Mouse (Mus musculus) retina, postnatal 7 days (tissue): ENCODE results near the gene Ear6.
A peak's percentile ranks its signal among the peaks of the same experiment; 100 is the strongest.
"Not testable (repeated sequence)": the region's sequence is repeated elsewhere in the genome, so short reads cannot be mapped to it uniquely, and the experiment has no call there.

Experiments
- DNase-seq: peaks from one replicate; pipeline ENCODE4 v3.0.0-alpha.2; 2012; ENCODE audit warnings: low read depth, low spot score

Gene Ear6

DNA sequence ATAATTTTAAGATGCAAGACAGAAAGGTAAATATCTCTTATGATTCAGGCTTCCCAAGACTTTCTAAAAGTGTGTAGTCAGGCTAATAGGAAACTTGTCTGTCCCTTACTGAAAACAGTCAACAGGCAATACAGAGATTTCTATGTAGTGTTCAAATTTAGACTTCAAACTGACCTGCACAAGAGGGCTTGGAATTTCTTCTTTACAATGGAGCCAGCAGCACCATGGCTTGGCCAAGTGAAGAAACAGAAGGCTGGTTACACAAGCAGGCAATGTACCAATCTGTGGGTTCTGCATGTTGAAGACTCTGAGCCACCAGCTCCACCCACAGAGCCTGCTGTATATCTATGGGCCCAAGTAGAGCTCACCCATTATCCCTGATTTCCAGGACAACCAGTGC, at the start of gene Ear6:
TSS of gene Ear6 (plus strand) at position 301 of the 400 bp plus-strand sequence.
- DNase-seq: no peak

DNA sequence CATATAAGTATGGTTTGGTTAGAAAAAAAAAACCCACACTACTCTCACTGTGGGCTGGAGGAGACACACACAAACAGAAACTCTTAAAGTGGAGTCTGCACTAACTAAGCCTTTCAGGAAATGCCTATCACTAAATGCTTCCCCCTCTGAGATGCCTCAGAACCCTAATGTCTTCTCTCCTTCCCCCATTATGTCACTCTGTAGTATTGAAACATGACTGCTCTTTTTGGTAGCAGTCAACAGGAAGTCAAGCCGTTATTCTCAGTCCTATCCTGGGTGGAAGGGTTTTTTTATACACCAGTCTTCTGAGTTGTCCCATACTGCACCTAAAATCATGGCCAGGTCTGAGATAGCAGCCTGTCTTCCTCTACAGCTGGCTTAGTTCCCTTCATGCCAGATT, 26.9 kb upstream of the Ear6 start:
- no peak for DNase-seq

DNA sequence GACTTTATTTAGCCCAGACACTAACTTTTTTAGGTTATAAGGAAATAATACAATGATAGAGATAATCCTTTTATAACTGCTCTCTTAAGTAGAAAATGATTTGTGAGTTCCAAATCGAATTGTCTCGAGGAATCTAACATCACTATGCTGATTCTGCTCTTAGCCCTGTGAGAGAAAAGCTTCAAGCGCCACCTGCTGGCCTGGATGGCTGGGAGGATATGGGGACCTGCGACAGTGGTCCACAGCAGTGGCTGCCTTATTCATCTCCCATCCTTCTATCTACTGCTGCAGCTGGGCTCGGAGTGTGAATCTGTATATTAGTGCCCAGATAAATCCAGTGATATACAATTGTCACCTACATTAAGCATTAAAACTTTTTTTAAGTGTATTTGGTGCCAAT, 25.7 kb upstream of the Ear6 start:
- DNase-seq: not testable (repeated sequence)

DNA sequence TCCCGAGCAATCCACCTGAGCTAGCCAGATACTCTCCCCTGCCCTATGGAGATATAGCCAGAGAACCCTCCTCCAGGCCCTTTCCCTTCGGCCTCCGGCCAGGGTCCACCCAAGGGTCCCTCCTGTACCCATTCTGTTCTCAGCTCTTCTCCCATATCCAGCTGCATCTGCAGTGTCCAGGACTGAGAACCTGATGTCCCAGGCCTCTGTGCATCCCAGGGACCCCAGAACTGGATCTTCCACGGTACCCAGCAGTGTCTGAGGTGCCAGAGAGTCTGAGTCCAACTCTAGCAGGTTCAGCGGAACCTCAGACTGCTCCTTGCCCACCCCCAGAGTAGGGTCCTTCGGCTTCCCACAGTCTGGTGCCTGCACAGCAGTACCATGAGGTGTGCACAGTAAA, 24.3 kb upstream of the Ear6 start:
- no peak for DNase-seq

DNA sequence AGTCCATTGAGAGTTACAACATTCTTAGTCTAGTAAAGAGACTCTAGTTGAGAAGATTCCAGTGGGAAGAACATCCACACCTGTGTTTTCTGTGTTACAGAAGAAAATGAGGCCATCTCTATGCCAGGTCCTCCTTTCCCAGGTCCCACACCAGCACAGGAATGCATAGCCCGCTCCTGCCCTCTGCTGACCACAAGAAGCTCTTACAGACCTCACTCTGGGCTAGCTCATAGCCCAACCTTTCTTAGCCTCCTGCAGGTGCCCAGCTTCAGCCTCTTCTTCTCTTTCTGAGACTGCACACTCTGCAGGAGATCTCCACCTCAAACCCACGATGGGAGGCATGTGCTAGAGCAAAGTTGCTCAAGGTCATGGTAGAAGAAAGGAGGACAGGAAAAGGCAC, 15.0 kb upstream of the Ear6 start:
- not testable (repeated sequence) for DNase-seq

DNA sequence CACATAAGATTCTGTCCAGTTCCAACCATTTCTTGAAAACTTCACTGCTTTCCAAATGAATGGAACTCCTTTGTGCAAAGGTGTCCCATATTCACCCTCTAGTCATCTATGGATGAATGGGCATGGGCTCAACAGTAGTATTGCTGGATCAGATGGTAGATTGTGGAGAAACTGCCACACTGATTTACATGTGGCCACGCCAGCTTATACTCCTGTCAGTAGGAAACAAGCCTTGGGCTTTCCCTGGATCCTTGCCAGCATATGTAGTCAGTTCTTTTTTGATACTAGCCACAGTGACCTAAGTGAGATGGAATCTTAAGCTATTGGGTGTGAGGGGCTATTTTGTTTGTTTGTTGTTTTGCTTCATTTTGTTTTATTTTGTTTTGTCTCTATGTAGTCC, 11.2 kb upstream of the Ear6 start:
- no peak for DNase-seq

DNA sequence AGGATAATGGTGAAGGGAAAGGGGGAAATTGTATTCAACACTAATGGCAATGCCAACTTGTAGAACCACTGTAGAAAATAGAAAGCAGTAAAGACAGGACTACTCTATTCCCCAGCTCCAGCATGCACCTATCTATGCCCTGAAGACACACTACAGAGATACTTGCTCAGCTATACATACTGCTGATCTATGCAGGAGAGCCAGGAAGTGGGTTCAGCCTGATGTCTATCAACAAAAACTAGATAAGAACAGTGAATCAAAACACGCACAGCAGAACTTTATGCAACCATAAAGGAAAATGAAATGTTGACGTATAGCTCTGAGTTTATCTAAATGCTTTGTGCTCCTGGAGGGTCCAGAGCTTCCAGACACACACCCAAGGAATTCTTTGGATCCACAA, 10.7 kb upstream of the Ear6 start:
- no peak for DNase-seq

DNA sequence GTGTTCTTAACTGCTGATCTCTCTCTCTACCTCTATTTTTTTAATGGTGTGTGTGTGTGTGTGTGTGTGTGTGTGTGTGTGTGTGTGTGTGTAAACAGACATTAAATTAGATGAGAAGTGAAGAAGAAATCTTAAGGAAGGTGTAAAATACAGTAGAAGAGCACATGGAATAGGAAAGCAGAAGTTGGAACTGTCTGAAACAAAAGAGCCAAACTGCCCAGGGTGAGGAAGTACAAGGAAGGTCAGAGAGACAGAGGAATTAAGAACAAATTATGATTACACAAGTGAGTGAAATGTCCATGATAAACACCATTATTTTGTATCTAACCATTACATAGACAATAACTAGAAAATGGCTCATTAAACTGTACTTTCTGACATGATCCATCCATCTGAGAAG, 9.6 kb upstream of the Ear6 start:
- DNase-seq: no peak

DNA sequence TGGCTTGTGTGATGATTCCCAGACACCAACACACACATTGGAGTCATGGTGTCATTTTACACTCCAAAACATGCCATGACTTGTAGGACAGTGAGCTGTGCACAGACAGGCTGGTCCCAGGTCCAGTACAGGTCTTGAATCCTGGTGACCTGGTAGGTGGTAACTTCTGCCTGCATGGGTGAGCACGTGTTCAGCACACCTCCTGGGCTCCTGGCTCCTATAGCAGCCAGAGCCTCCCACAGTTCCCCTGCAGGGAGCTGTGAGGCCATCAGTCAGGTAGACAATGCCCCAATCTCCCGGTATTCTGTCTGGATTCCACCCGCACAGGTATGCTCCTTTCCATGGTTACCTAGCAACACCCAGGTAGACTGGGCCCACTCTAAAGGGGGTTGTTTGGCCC, 6.9 kb upstream of the Ear6 start:
- no peak for DNase-seq

DNA sequence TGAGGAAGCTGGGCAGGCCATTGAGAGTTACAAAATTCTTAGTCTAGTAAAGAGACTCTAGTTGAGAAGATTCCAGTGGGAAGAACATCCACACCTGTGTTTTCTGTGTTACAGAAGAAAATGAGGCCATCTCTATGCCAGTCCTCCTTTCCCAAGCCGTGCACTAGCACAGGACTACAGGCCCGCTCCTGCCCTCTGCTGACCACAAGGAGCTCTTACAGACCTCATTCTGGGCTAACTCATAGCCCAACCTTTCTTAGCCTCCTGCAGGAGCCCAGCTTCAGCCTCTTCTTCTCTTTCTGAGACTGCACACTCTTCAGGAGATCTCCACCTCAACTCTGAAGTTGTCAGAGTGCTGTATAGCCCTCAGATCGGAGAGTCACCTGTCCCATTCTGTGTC, 2.5 kb upstream of the Ear6 start:
- not testable (repeated sequence) for DNase-seq

DNA sequence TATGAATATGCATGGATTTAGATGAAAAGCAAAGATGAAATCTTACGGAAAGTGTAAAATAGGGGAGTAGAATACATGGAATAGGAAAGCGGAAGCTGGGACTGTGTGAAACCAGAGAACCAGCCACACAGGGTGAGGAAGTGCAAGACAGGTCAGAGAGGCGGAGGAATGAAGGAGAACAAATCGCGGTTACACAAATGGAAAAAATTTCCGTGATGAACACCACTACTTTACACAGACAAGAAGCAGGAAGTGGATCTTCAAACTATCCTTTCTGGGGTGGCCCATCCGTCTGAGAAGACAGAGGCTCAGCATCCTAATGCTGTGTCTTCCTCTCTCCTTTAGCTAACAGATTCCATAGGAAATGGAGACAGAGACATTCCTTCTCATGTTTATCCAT, 1.8 kb downstream of the Ear6 start:
- not testable (repeated sequence) for DNase-seq

DNA sequence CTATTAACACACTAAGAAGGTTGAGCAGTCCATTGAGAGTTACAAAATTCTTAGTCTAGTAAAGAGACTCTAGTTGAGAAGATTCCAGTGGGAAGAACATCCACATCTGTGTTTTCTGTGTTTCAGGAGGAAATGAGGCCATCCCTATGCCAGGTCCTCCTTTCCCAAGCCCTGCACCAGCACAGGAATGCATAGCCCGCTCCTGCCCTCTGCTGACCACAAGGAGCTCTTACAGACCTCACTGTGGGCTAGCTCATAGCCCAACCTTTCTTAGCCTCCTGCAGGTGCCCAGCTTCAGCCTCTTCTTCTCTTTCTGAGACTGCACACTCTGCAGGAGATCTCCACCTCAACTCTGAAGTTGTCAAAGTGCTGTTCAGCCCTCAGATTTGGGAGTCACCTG, 10.1 kb downstream of the Ear6 start:
- DNase-seq: not testable (repeated sequence)

DNA sequence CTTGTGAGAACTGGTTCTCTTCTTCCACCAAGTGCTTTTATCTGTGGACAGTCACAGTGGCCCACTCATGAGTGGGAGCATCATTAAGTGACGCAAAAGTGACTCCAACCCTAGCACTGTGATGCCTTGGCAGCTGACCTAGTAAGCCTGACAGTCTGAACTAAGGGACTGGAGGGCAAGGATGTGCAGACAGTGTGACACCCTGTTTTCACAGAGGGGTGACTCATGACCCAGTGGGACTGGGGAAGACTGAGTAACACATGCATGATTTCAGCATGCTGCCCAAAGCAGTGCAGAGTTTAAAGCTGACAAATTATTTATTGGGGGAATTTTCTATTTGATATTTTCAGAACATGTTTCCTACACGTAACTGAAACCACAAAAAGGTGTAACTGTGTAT, 17.3 kb downstream of the Ear6 start:
- no peak for DNase-seq

DNA sequence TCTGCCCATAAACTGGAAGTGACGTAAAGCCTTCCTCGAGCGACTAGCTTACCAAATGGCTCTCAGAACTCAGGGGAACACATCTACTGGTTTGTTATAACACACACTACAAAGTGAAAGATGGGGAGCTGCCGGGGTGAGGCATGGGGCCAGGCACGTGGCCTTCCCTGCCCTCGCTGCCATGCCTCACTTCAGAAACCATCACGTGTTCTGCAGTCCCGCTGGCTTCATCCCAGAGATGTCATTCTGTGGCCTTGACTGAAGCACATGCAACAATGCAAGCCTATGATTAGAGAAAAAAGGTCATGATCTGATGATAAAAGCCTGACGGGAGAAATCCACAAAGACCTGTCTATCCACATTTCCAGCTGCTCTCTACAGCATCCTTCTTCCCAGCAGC, 18.2 kb downstream of the Ear6 start:
- DNase-seq: no peak

DNA sequence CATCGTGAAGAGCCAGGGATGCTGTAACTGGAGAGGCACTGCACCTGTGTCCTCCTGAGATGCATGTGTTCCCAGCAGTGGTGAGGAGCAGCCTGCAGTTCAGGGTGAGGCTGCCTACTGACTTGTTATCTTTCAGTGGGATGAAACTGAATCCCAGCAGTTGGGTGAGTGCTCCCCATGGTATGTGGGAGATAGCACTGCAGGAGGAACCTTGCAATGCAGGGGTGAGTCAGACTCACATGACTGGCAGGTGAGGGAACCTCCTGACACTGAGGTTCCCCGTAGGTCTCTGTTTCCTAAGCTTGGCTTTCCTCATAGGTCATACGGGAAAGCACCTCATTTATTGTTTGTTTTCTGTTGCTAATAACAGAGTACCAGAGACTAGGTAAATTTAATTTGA, 24.0 kb downstream of the Ear6 start:
- no peak for DNase-seq

DNA sequence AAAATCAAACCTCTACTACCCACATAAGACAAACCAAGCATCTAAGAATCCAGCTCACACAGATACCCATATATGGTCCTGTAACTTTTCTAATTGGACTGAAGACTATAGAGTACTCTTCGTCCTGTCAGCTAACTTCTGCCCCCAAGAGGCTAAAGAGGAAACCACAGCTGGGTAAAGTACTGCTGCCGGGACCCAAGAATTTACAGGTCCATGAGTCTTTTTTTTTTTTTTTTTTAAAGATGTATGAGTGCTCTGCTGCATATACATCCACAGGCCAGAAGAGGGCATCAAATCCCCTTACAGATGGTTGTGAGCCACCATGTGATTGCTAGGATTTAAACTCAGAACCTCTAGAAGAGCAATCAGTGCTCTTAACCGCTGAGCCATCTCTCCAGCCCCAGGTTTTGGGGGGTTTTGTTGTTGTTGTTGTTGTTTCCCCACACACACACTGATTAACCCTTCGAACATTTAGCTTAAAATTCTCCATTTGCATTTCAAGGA, 30.1 kb downstream of the Ear6 start:
- peak; percentile 41 for DNase-seq

DNA sequence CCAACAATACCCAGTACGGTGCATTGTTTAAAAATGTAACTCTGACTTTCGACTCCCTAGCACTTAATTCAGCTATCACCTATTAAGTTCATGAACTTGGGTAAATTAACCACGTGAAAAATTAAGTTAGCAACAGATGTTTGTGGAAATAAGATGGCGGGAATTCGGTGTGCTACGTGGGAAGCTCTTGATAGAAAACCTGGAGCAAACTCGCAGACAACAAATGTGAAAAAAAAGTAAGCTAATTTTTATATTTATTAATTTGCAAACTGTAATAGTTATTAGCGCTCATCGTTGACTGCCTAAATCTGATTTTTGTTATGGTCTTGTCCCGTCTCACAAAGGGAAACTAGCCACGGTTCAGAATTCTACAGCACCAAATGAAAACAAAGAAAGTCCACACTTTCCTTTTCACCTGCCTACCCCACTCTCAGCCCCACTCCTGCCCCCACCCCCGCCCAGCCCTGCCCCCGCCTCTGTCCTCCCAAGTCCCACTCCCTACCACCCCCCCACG, 30.6 kb downstream of the Ear6 start:
- DNase-seq: no peak

DNA sequence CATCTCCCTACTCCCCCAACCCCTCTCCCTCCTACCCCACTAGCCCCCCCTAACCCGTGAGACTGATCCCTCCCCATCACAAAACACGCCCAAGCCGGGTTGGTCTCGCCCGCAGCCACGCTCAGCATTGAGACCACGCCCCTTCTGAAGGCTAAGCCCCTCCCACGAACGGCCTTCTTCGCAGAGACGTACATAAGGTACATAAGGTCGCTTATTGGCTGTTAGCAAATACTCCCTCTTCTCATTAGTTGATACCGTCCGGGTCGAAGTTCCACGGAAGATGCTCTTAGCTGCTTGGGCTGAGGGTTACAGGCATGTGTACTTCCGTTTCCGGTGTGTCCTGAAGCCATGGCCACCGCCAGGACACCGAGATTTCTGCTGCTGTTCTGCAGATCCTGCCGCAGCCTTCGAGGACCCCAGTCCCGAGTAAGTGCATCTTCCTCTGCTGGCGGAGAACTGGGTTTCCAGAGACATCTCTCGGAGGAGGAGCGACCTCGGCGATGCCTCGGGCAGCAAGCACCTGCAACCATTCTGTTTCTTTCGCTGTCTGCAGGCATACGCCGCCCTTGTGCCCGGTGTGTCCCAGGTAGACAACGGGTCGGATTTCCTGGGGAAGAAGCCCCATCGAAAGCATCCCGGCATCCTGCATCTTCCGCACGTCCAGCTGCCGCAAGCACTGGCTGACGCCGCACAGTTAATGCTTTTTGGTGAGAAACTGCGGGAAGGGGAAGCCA, 31.3 kb downstream of the Ear6 start, which contains the start of gene Mettl17:
TSS of gene Mettl17 (plus strand) at position 245 of the 734 bp plus-strand sequence.
- DNase-seq: peak; percentile 92

DNA sequence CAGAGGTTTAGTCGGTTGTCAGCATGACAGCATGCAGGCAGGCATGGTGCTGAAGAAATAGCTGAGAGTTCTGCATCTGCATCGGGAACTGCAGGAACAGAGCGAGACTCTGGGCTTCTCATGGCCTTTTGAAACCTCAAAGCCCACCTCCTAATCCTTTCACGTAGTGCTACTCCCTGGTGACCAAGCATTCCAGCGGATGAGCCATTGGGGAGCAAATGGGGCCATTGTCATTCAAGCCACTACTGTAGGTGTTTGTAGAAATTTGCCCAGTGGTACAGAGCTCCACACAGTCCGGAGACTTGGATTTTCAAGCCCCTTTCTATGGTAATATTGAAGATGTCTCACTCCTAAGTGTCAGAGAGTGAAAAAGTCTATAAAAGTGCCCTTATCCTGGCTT, 32.6 kb downstream of the Ear6 start:
- no peak for DNase-seq

DNA sequence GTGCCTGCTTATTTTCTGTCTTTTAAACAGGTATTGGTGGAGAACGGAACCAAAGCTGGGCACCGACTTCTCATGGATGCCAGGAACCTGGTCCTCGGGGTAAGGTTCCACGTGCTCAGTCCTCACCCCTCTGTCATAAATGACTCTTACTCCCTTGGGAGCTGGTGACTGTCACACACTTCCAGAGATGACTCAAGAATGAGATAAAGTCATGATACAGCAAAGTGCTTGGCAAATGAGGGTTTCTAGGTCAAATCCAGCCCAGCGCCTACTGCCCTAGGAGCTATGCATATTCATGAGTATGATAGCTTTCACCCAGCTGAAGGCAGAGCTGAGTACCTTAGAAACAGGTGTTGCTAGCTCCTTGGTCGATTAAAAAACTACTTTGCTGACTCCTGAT, 36.3 kb downstream of the Ear6 start:
- no peak for DNase-seq

DNA sequence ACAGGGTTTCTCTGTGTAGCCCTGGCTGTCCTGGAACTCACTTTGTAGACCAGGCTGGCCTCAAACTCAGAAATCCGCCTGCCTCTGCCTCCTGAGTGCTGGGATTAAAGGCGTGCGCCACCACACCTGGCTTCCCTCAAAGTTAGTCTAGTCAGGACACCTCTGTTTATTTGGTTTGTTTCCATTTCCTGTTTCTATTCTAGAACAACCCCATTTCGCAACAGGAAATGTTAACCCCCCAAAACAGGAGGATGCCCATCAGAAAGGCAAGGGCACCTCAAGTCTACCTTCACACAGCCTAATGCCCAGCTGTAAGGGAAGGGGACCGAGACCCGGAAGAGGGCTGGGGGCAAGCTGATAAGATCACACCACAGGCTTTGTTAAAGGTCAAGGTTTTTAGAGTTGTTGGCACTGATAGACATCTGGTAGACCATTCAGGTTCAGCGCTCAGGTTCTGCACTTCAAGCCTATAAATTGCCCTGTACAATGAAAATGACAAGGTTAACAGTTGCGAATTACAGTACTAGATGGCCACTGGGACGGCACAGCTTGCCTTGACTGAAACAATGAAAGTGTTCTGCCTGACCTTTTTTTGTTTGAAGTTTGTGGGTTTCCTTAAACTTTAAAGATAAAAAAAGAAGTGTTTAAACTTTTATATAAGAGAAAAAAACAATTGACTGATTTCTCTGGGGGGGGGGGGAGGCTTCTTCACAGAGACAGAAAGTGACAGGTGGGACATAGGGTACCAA, 38.9 kb downstream of the Ear6 start, which contains the start of gene Slc39a2:
TSS of gene Slc39a2 (plus strand) at position 699 of the 749 bp plus-strand sequence.
- DNase-seq: no peak

DNA sequence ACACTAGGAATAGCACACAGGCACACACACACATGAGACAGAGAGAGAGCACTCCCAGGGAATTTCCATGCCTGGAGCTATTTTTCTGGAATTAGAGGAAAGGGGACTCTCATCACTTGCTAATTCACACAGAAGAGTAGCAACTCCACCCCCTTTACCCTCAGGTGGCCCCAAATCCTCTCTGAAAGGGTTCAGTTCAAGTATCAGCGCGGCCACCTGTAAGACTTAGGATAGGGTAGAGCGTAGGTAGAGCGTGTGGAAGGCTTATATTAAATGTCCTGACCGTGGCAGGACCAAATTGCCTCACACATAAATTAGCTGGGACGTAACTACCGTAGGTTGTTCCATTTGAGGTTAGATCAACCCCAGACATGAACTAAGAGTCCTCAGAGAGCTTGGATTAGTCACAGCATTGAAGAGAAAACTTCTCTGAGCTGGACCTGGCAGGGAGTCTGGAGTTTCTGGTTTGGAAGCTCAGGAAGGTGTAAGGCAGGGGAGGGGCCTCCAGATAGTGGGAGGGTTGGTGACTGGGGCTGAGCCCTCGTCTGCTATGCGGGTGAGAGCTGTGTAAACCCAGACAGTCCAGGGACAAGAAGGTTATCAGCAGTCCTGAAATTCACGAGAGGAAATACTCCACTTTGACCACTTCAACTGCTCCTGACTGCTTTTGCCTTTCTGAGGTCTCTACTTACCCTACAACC, 39.7 kb downstream of the Ear6 start:
- no peak for DNase-seq
